ENCODE assay signal across 9 mouse cellular contexts in genomic region chr2:167101743-167102441, GRCm38 (mm10). TPM values are rescaled to one million over a fixed set of nuclear protein-coding genes. Genes with fewer than 3 reads are reported as not detected.
DNase-seq lines count a peak whose midpoint lies in the region; ATAC-seq and TF ChIP-seq lines count a peak whose summit lies in the region.
"Had no signal": no experiment of that assay in that cellular context is flagged by ENCODE, and none has a peak within 500 bp of the region (broad histone marks: within the 10 kb centered on the region; RNA-seq: fewer than 3 reads in every experiment).

No protein-coding gene starts in this region.

- peaks cover 0 to 31% of the 10 kb centered on the region in 2 experiments for H3K36me3 ChIP-seq in CH12.LX (replicated peaks in 1 of 2; ENCODE audit: control insufficient read depth in 1 of 2, insufficient read depth in 1 of 2, low read length in 1 of 2)
- 0 out of 2 replicates have a peak, but pooled peaks cover 6% of the 10 kb centered on the region for H3K36me3 ChIP-seq in forebrain, embryonic 14.5 days (ENCODE audit: control insufficient read depth, insufficient read depth, low read length)

- H3K4me2 ChIP-seq in CH12.LX (ENCODE audit: insufficient read depth, low read depth, poor library complexity, severe bottlenecking), result peak overlapping the region; percentile 17
- no peak overlapping the region for H3K4me2 ChIP-seq in forebrain, embryonic 14.5 days (ENCODE audit: low read length)
- H3K4me2 ChIP-seq: embryonic facial prominence, embryonic 15.5 days had no signal

- H3K4me1 ChIP-seq in CH12.LX (ENCODE audit: control insufficient read depth in 1 of 2, insufficient read depth in 2 of 2), result peaks cover 9 to 25% of the 10 kb centered on the region in 2 experiments
- peaks cover 3% of the 10 kb centered on the region; the same call in 1 of the 2 replicates for H3K4me1 ChIP-seq in forebrain, embryonic 14.5 days (ENCODE audit: control insufficient read depth, insufficient read depth, low read length)
- H3K4me1 ChIP-seq in cerebellum, adult 2 months (ENCODE audit: control insufficient read depth, insufficient read depth, low read length), result peaks cover 4% of the 10 kb centered on the region
- H3K4me1 ChIP-seq: embryonic facial prominence, embryonic 15.5 days had no signal

- no peak for TF ChIP-seq CTCF in CH12.LX (conservative IDR thresholded peaks at IDR 0.05 in 1 of 2, IDR thresholded peaks at IDR 0.05 in 1 of 2; ENCODE audit: low read depth in 2 of 2, low read length in 2 of 2)
- TF ChIP-seq CTCF in cerebellum, adult 2 months (IDR thresholded peaks at IDR 0.05; ENCODE audit: borderline replicate concordance, insufficient read depth, low read depth, low read length), result no peak

- ATAC-seq in monocyte, adult 5-6 weeks (replicated peaks; ENCODE audit: insufficient number of reproducible peaks, low FRiP score, low TSS enrichment, poor library complexity, severe bottlenecking), result peak; percentile 93
- no peak for ATAC-seq in forebrain, embryonic 14.5 days

- H3K27me3 ChIP-seq in CH12.LX (replicated peaks), result no peaks in the 10 kb centered on the region
- H3K27me3 ChIP-seq in forebrain, embryonic 14.5 days (replicated peaks; ENCODE audit: control insufficient read depth, insufficient read depth, low read length), result no peaks in the 10 kb centered on the region
- no peaks in the 10 kb centered on the region for H3K27me3 ChIP-seq in cerebellum, adult 2 months (ENCODE audit: control insufficient read depth, insufficient read depth, low read length)
- H3K27me3 ChIP-seq: embryonic facial prominence, embryonic 15.5 days had no signal

- DNase-seq in CH12.LX (ENCODE audit: extremely low read depth), result peak; percentile 91
- DNase-seq in adrenal gland, postnatal 10 days, result peak; percentile 52
- peak; percentile 62 for DNase-seq in kidney, postnatal 14 days
- no peak for DNase-seq in forebrain, embryonic 14.5 days (ENCODE audit: low spot score)
- DNase-seq in ovary, postnatal 10 days (ENCODE audit: low spot score), result no peak
- DNase-seq in cerebellum, adult 11 months, result no peak
- DNase-seq in cerebellum, adult 2 months, result no peak

- H3K4me3 ChIP-seq in CH12.LX (replicated peaks in 1 of 3; ENCODE audit: low read depth in 2 of 3, low read length in 2 of 3, poor library complexity in 1 of 3), result peak overlapping the region; percentile 3 to 43 (median 24)
- H3K4me3 ChIP-seq in forebrain, embryonic 14.5 days (ENCODE audit: low read depth, low read length), result no peak overlapping the region
- no peak overlapping the region for H3K4me3 ChIP-seq in cerebellum, adult 2 months (replicated peaks; ENCODE audit: insufficient read depth, low read depth, low read length)
- H3K4me3 ChIP-seq: embryonic facial prominence, embryonic 15.5 days had no signal

- TF ChIP-seq POLR2A in CH12.LX (IDR thresholded peaks at IDR 0.05; ENCODE audit: low read depth, low read length), result peak; percentile 40
- no peak for TF ChIP-seq POLR2A in cerebellum, adult 2 months (IDR thresholded peaks at IDR 0.05; ENCODE audit: borderline replicate concordance, insufficient read depth, low read length)

- peak; percentile 34; the same call in 1 of the 2 replicates for TF ChIP-seq EP300 in CH12.LX (IDR thresholded peaks at IDR 0.05; ENCODE audit: low read length)

- TF ChIP-seq RAD21 in CH12.LX (IDR thresholded peaks at IDR 0.05; ENCODE audit: low read depth, low read length), result no peak

- peaks cover 23% of the 10 kb centered on the region for H3K9me3 ChIP-seq in CH12.LX (replicated peaks; ENCODE audit: low read length)
- H3K9me3 ChIP-seq in forebrain, embryonic 14.5 days (replicated peaks; ENCODE audit: control insufficient read depth, low read length), result no peaks in the 10 kb centered on the region; the same call in 1 of the 2 replicates
- H3K9me3 ChIP-seq: embryonic facial prominence, embryonic 15.5 days had no signal

- 84% methylated on average over 17 of the region's 17 CpGs for WGBS in forebrain, embryonic 14.5 days
- 86% methylated on average over 17 of the region's 17 CpGs for WGBS in cerebellum, adult 2 months

- H3K27ac ChIP-seq in CH12.LX (ENCODE audit: insufficient read depth, low read depth), result peak overlapping the region; percentile 43
- no peak overlapping the region for H3K27ac ChIP-seq in forebrain, embryonic 14.5 days (ENCODE audit: low read depth, low read length)
- H3K27ac ChIP-seq in cerebellum, adult 2 months (ENCODE audit: insufficient read depth, low read length), result no peak overlapping the region
- H3K27ac ChIP-seq: embryonic facial prominence, embryonic 15.5 days had no signal

- no peaks in the 10 kb centered on the region for H3K79me2 ChIP-seq in CH12.LX (replicated peaks; ENCODE audit: control insufficient read depth, extremely low read depth, insufficient read depth, poor library complexity, severe bottlenecking)

- H3K9ac ChIP-seq in CH12.LX (ENCODE audit: insufficient read depth, low read depth), result peak overlapping the region; percentile 19; the same call in 1 of the 2 replicates
- no peak overlapping the region for H3K9ac ChIP-seq in forebrain, embryonic 14.5 days (ENCODE audit: low read length)
- H3K9ac ChIP-seq: embryonic facial prominence, embryonic 15.5 days had no signal

- dilution Hi-C loops in CH12.LX (cut with MboI; ENCODE audit: extremely low pct_ligation_motif_present, extremely low pct_unique_long_range_greater_than_20kb, low sequenced_read_pairs), result no loop called here

- in situ Hi-C loops in CH12.LX (cut with MboI; ENCODE audit: low pct_ligation_motif_present, low pct_unique_long_range_greater_than_20kb, low sequenced_read_pairs), result no loop called here

TF ChIP-seq in CH12.LX, 34 proteins besides CTCF, POLR2A, EP300 and RAD21 (continues in another document):
- TF ChIP-seq MAFK (IDR thresholded peaks at IDR 0.05; ENCODE audit: insufficient replicate concordance, low read length) (no peak), E2F4 (IDR thresholded peaks at IDR 0.05; ENCODE audit: insufficient replicate concordance, low read depth, low read length) (peak; percentile 93; the same call in 1 of the 2 replicates), ETS1 (conservative IDR thresholded peaks at IDR 0.05; ENCODE audit: low read depth, low read length) (peak; percentile 35), IRF4 (IDR thresholded peaks at IDR 0.05; ENCODE audit: low read depth, low read length) (peak; percentile 70), TCF12 (IDR thresholded peaks at IDR 0.05; ENCODE audit: low read depth, low read length) (0 out of 2 replicates have a peak, but pooled peaks have one; percentile 39), GABPA (IDR thresholded peaks at IDR 0.05; ENCODE audit: insufficient replicate concordance, low read depth, low read length) (no peak), MYC (IDR thresholded peaks at IDR 0.05; ENCODE audit: low read depth, low read length) (0 out of 2 replicates have a peak, but pooled peaks have one; percentile 10), CHD1 (IDR thresholded peaks at IDR 0.05; ENCODE audit: low read depth, low read length) (no peak), ZMIZ1 (IDR thresholded peaks at IDR 0.05; ENCODE audit: low read depth, low read length) (no peak), MEF2A (IDR thresholded peaks at IDR 0.05; ENCODE audit: borderline replicate concordance, low read depth, low read length) (peak; percentile 95), USF1 (IDR thresholded peaks at IDR 0.05; ENCODE audit: low read depth, low read length) (peak; percentile 83), POLR2AphosphoS2 (IDR thresholded peaks at IDR 0.05; ENCODE audit: low read depth, low read length) (no peak), UBTF (IDR thresholded peaks at IDR 0.05; ENCODE audit: low read depth, low read length) (no peak), ZNF384 (IDR thresholded peaks at IDR 0.05; ENCODE audit: low read depth, low read length) (peak; percentile 92), SIN3A (IDR thresholded peaks at IDR 0.05; ENCODE audit: low read length) (peak; percentile 66), MXI1 (IDR thresholded peaks at IDR 0.05; ENCODE audit: low read depth, low read length) (peak; percentile 69; the same call in 1 of the 2 replicates), RCOR1 (conservative IDR thresholded peaks at IDR 0.05; ENCODE audit: low read depth, low read length) (no peak), NELFE (IDR thresholded peaks at IDR 0.05; ENCODE audit: low read depth, low read length) (0 out of 2 replicates have a peak, but pooled peaks have one; percentile 46), ZKSCAN1 (IDR thresholded peaks at IDR 0.05; ENCODE audit: borderline replicate concordance, low read depth, low read length) (no peak), KAT2A (IDR thresholded peaks at IDR 0.05; ENCODE audit: insufficient replicate concordance, low read length) (0 out of 2 replicates have a peak, but pooled peaks have one; percentile 10), CHD2 (IDR thresholded peaks at IDR 0.05; ENCODE audit: low read length) (peak; percentile 19; the same call in 1 of the 2 replicates), TBP (conservative IDR thresholded peaks at IDR 0.05; ENCODE audit: low read depth, low read length) (peak; percentile 50; the same call in 1 of the 2 replicates), ZC3H11A (IDR thresholded peaks at IDR 0.05; ENCODE audit: low read depth, low read length) (no peak), MAZ (IDR thresholded peaks at IDR 0.05; ENCODE audit: low read depth, low read length) (peak; percentile 58; the same call in 1 of the 2 replicates), JUN (IDR thresholded peaks at IDR 0.05; ENCODE audit: insufficient read depth, low read depth, low read length) (no peak), SMC3 (IDR thresholded peaks at IDR 0.05; ENCODE audit: low read depth, low read length) (no peak), PAX5 (IDR thresholded peaks at IDR 0.05; ENCODE audit: low read length) (no peak), ELF1 (IDR thresholded peaks at IDR 0.05; ENCODE audit: low read depth, low read length) (peak; percentile 81), HCFC1 (IDR thresholded peaks at IDR 0.05; ENCODE audit: low read depth, low read length) (peak; percentile 62; the same call in 1 of the 2 replicates), USF2 (conservative IDR thresholded peaks at IDR 0.05; ENCODE audit: low read depth, low read length) (peak; percentile 55; the same call in 1 of the 2 replicates), BHLHE40 (IDR thresholded peaks at IDR 0.05; ENCODE audit: low read depth, low read length) (peak; percentile 94), NRF1 (IDR thresholded peaks at IDR 0.05; ENCODE audit: low read depth, low read length) (0 out of 2 replicates have a peak, but pooled peaks have one; percentile 12)

RNA-seq across cellular contexts. Expression of gene Znfx1, which starts 39.1 kb away (rescaled TPM):
- total RNA-seq in CH12.LX (2012; rRNA removed) (8.1 and 9.0 TPM in 2 replicates), CH12.LX (2014; rRNA removed) (4.1 and 5.1 TPM in 2 replicates)
- 7.7 and 9.0 TPM in 2 replicates for polyA plus RNA-seq in CH12.LX (2012; ENCODE audit: insufficient read length, low read depth)
- 10 to 100 TPM; 31.2 to 36.5 TPM for total RNA-seq in adrenal gland, postnatal 10 days (2021)
- 25.0 to 58.3 TPM (median 29.7 TPM) in 3 replicates for total RNA-seq in monocyte, adult 5-6 weeks (2017)
- 4.9 and 5.9 TPM in 2 replicates for polyA plus RNA-seq in forebrain, embryonic 14.5 days (2014; fragmentation: Nextera tagmentation; extraction: Ambion mirVana)
- 25.4 and 25.9 TPM in 2 replicates for polyA plus RNA-seq in cerebellum, adult 2 months (2012; rRNA removed)

Comparison
In these comparisons a context has a peak if more than half of its experiments do, and no peak if none do; other contexts are left out.
1. DNase-seq: peak in CH12.LX (single experiment), adrenal gland, postnatal 10 days (single experiment) and kidney, postnatal 14 days (single experiment); none in forebrain, embryonic 14.5 days (single experiment), ovary, postnatal 10 days (single experiment), cerebellum, adult 11 months (single experiment) and cerebellum, adult 2 months (0 of 2).
2. H3K4me3 ChIP-seq: peak in CH12.LX (3 of 3); none in forebrain, embryonic 14.5 days (single experiment) and cerebellum, adult 2 months (single experiment).